Mouse (Mus musculus) splenic B cell, adult 2 months (primary cell): ENCODE results near the gene Zbtb8a.

Experiments used
- DNase-seq: peaks from one replicate; pipeline ENCODE4 v3.0.0-alpha.2; 2011; ENCODE audit warnings: low read depth, low spot score
- H3K27me3 ChIP-seq: 2 replicates; pipeline ENCODE4 v1.6.1; 2012; ENCODE audit warnings: mild to moderate bottlenecking, low read length, moderate library complexity, mixed read lengths; ENCODE audit not compliant: control insufficient read depth, poor library complexity, insufficient read depth, severe bottlenecking
- H3K36me3 ChIP-seq: 2 replicates; pipeline ENCODE4 v1.6.1; 2012; ENCODE audit warnings: mild to moderate bottlenecking, low read length, moderate library complexity, mixed read lengths; ENCODE audit not compliant: control insufficient read depth, poor library complexity, insufficient read depth, severe bottlenecking

The Zbtb8a gene

DNA sequence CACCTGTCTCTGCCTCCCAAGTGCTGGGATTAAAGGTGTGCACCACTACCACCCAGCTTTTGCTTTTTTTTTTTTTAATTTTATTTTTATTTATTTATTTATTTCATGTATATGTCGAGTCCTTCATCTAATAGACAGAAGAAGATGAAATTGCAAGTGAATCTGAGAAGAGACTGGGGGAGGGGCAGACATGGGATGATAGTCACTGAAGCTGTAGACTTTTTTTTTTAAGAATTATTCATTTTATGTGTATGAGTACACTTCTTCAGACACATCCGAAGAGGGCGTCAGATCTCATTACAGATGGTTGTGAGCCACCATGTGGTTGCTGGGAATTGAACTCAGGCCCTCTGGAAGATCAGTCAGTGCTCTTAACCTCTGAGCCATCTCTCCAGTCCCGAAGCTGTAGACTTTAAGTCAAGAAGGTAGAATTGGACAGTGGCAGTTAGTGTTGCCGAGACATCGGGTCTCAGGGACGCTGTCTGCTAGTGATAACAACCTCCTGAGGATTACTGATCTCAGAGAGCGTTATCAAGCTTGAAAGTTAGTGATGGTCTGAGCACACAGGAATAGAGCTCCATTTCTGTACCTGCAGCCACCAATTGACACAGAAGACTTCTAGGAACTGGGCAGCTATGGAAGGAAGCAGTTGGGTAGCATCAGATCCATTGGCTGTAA, 8.5 kb upstream of the Zbtb8a start:
- Histone ChIP-seq H3K36me3 (no peaks in the 10 kb centered on the region), H3K27me3 (no peaks in the 10 kb centered on the region; the same call in 1 of the 2 replicates)
- no peak for DNase-seq

DNA sequence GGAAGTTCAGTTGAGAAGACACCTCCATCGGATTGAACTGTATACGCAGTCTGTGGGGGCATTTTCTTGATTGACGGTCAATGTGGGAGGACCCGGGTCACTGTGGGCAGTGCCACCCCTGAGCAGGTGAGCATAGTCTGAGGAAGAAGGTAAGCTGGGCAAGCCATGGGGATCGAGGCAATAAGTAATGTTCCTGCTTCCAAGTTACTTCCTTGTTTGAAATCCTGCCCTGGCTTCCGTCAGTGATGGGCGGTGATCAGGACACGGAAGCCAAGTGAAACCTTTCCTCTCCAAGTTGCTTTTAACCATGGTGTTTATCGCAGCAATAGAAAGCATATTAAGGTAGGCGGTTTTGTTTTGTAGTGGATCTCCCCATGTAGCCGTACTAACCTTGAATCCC, 7.8 kb upstream of the Zbtb8a start:
- no peak for DNase-seq
- Histone ChIP-seq H3K36me3 (no peaks in the 10 kb centered on the region), H3K27me3 (no peaks in the 10 kb centered on the region; the same call in 1 of the 2 replicates)

DNA sequence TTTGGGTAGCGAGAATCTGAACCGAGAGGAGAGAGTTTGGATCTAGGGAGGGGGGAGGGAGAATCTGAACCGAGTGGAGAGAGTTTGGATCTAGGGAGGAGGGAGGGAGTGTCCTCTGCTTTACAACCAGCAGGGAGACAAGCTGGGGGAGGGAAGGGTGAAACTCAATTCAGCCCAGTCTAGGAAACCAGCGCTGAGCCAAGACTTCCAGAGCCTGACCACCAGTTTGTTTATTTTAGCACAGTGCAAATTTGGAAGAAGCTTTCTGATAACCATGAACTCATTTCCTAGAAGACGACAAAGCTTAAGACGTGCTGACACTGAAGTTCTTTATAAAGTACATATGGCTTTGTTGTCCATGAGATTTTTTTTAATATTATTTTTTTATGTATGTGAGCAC, 6.5 kb upstream of the Zbtb8a start:
- Histone ChIP-seq H3K36me3 (no peaks in the 10 kb centered on the region), H3K27me3 (no peaks in the 10 kb centered on the region; the same call in 1 of the 2 replicates)
- no peak for DNase-seq

DNA sequence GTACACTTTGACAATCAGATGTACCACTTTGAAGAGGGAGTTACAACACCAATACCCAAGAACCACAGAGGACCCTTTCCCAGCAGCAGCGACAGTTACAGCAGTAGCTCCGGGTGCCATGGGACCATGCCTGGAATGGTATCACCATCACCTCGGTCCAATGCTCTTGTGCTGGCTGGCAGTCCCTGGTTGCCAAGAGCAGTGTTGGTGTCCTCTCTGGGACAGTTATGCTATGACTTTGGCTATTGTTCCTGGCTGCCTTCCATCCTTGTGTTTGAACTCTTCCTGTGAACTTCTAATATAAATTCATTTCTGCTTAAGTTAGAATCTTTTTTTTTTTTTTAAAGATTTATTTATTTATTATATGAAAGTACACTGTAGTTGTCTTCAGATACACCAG, 5.7 kb upstream of the Zbtb8a start:
- H3K27me3 ChIP-seq = no peaks in the 10 kb centered on the region; the same call in 1 of the 2 replicates
- H3K36me3 ChIP-seq = no peaks in the 10 kb centered on the region
- no peak for DNase-seq

DNA sequence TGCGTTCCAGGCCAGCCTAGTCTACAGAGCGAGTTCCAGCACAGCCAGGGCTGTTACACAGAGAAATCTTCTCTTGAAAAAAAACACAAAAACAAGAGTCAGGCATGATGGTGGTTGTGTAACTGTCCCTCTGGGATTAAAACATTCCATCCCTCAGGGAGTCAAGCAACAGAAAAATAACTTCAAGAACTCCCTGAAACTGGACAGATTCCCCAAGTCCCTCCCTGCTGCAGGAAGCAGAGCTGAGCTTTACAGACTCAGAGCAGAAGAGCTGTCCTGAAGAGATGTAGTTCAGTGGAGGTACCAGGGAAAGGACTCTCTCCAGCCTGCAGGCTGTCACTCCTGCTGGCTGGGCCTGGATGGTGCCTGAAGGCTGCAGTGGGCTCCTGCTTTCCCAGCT, 4.6 kb upstream of the Zbtb8a start:
- no peak for DNase-seq

DNA sequence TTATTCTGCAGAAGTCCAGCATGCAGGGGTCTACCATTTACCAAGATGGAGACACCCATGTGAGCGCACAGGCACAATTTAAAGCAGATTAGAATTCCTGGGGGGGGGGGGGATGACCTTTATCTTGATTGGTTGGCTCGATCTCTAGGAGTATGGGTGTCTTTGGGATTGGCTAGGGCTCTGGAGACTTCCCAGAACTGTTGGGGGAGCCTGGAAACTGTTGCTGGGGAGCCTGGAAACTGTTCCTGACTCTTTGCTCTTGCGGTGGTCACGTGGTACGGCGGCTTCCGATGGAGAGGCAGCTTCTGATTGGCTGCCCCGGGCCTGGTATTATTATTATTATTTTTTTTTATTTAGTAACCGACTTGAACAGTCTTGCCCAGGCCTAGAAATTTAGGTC, 4.1 kb upstream of the Zbtb8a start:
- Histone ChIP-seq H3K27me3 (no peaks in the 10 kb centered on the region; the same call in 1 of the 2 replicates), H3K36me3 (no peaks in the 10 kb centered on the region)
- DNase-seq = no peak

More for the DNA sequence above, 4.6 kb upstream of the Zbtb8a start:
- Histone ChIP-seq H3K36me3 (no peaks in the 10 kb centered on the region), H3K27me3 (no peaks in the 10 kb centered on the region; the same call in 1 of the 2 replicates)

DNA sequence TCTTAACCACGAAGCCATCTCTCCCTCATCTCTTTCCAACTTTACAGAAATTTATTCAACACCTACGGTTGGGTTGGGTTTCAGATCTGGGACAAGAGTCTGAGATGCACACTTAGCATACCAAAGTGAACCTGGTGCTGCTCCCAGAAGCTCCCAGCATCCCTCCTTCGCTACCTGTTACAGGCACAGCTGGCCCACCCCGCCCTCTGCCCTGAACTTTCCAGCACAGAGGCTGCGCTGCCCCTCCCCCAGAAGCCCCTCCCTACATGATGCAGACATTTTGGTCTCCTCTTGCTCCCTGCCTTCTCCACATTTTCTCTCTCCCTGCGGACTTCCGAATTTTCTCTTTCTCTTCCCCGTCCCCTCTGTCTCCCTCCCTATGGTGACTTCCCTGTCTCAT, 3.2 kb upstream of the Zbtb8a start:
- no peak for DNase-seq
- Histone ChIP-seq H3K36me3 (no peaks in the 10 kb centered on the region), H3K27me3 (no peaks in the 10 kb centered on the region; the same call in 1 of the 2 replicates)

DNA sequence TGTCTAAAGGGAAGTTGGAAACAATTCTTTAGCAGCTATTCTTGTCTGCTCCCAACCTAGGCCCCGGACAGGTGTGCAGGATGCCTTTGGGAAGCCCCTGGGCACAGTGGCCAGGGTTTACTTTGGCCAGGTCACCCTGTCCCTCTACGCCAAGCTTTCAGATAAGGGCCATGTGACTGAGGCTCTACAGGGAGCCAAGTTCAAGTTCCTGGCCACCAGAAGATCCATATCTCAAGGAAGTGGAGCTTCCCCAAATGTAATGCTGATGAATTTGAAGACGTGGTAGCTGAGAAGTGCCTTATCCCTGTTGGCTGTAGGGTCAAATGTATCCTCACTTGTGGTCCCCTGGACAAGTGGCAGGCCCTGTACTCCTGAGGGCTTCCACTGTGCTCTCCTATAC, 1.9 kb upstream of the Zbtb8a start:
- Histone ChIP-seq H3K36me3 (no peaks in the 10 kb centered on the region), H3K27me3 (no peaks in the 10 kb centered on the region; the same call in 1 of the 2 replicates)
- no peak for DNase-seq

DNA sequence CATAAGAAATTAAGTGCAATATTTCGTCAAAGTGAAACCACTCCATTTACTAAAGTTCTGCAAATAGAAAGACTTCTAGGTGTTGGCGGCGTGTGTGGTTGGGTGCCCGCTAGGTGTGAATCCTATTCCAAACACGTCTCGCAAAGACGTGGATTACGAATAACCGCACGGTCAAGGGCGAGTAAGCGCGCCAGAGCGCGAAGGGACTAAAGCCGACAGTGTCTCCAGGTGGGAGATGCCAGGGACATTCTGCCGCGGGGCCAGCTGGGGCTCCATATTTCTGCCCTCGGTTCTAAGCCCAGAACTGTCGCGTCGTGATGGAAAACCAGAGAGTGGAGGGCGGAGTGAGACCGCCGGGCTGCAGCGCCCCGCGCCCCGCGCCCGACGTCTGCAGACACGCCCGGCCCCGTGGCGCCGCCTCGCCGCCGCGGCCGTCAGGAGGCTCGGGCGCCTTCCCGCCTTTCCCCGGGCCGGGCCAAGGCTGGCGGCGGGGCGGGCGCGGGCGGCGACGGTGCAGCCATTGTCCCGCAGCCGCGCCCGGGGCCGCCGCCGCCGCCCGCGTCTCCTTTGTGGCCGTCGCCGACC, 863 bp downstream of the Zbtb8a start:
- DNase-seq = peak; percentile 50
- Histone ChIP-seq H3K27me3 (no peaks in the 10 kb centered on the region), H3K36me3 (no peaks in the 10 kb centered on the region)

DNA sequence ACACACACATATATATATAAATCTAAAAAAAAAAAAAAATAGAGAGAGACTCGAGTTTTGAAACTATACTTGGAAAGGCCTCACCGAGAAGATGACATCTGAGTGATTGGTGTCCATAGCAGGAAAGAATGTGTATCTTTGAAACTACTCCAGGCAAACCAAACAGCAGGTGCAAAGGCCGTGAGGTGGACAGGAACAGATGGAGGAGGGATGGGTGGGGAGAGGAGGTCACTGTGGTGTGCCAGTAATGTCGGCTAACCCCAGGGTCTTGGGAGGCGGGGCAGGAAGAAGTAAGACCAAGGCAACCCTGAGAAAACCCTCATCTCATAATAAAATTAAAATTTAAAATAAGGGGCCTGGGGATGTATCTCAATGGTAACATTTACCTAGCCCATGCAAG, 2.1 kb downstream of the Zbtb8a start:
- DNase-seq = no peak
- Histone ChIP-seq H3K36me3 (no peaks in the 10 kb centered on the region), H3K27me3 (no peaks in the 10 kb centered on the region)

DNA sequence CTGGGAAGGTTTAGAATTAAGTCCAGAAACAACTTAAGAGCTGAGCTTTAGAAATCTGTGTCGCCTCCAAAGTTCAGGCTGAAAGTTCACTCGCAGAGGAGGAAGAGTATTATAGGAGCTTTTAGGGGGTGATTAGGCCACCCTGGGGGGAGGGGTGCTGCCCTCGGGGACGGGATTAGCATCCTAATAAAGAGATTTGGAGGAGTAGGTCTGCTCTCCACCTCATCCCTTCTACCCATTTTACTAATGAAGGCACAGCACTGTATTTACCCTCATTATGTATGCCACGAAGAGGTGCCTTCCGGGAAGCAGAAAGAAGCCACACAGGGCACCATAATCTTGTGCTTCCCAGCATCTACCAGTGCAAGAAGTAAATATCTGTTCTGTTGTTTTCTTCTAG, 2.9 kb downstream of the Zbtb8a start:
- no peaks in the 10 kb centered on the region for H3K36me3 ChIP-seq
- no peaks in the 10 kb centered on the region for H3K27me3 ChIP-seq
- no peak for DNase-seq

DNA sequence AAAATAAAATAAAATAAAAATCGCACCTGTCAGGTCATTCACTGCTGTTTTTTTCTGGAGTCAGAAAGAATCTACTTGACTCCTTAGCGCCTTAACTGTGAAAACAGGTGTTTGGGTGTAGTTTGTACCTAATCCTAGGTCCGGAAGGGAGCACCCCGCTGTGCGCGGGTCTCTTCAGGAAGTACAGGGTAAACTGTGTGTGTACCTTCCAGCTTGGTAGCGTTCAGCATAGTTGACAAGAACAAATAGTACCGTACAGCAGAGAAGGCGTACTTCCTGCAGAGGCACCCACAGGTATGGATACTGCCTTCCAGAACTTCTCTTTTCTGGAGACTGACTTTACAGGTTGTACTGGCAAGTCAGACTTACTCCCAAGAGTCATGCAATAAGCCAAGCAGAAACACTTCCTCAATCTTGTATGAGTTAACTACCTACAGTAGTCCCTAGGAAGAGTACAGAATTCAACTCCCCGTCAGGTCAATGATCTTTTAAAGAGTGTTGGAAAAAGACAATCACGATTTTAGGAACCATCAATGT, 3.6 kb downstream of the Zbtb8a start:
- no peaks in the 10 kb centered on the region for H3K36me3 ChIP-seq

DNA sequence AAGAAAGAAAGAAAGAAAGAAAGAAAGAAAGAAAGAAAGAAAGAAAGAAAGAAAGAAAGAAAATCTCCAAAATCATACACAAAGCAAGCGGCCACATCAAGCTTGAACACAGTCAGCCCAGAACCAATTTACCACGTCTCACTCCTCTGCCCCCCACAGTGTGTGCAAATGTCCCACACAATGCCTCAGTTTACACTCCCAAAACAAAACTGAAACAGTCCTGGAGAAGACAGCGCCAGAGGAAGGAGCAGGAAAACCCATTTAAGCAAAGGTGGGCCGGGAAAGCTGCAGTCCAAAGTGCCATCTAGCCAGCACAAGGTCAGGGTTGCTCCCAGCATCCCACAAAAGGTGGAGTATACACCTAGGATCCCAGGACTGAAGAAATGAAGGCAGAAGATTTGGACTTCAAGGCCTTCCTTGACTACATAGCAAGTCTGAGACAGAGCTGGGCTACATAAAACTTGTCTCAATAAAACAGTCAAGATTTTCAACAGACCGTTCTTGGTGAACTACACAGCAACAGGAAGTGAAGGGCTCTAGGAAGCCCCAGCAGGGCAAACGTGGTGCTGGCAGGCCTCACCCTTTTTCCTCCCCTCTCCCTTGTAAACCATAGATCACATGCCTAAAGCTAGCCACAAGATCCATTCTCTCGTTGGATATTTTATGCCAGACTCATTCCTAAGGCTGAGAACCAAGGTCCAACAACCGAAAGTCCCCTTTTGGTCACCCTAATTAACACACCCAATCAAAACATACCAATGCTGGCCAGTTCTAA, 4.5 kb downstream of the Zbtb8a start:
- Histone ChIP-seq H3K36me3 (no peaks in the 10 kb centered on the region), H3K27me3 (no peaks in the 10 kb centered on the region)
- peak; percentile 27 for DNase-seq

More for the DNA sequence above, 3.6 kb downstream of the Zbtb8a start:
- peak; percentile 53 for DNase-seq
- H3K27me3 ChIP-seq = no peaks in the 10 kb centered on the region

DNA sequence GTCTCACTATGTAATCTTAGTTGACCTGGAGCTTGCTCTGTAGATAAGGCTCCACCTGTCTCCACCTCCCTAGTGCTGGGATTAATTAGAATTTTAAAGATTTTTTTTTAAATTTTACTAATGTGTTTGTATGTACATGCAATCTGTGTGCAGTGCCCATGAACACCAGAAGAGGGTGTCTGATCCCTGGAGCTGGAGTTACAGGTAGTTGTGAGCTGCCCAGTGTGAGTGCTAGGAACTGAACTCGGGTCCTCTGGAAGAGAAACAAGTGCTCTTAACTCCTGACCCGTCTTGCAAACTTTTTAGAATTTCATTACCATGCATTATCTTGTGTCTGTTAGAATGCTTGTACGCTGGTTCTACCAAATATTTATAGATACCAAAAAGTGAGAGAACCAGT, 6.5 kb downstream of the Zbtb8a start:
- no peaks in the 10 kb centered on the region for H3K36me3 ChIP-seq
- DNase-seq = no peak
- no peaks in the 10 kb centered on the region for H3K27me3 ChIP-seq

DNA sequence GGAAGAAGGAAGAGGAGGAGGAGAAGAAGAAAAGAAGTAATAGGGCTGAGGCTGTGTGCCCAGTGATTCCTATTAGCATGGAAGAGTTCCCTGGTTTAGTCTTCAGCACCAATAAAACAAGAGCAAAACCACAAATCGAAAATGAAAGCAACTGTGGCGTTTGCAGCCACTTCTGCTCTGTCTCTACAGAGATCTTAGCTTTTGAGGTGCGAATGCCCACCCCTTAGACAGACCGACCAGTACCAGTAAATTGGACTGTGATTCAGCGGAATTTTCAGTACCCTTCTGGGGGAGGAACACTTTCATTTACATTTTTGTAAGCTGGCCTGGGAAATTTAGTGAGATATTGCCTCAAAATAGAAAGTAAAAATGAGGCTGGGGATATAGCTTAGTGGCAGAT, 12.7 kb downstream of the Zbtb8a start:
- DNase-seq = peak; percentile 62
- no peaks in the 10 kb centered on the region for H3K27me3 ChIP-seq
- no peaks in the 10 kb centered on the region for H3K36me3 ChIP-seq
